Comparison of ENCODE assay signal across 22 mouse cellular contexts in genomic region chr16:46416177-46416576, GRCm38 (mm10).
A peak's percentile ranks its signal among the peaks of the same experiment; 100 is the strongest.
DNase-seq lines count a peak whose midpoint lies in the region; ATAC-seq and TF ChIP-seq lines count a peak whose summit lies in the region.
"Had no signal": no experiment of that assay in that cellular context is flagged by ENCODE, and none has a peak within 500 bp of the region (broad histone marks: within the 10 kb centered on the region; RNA-seq: fewer than 3 reads in every experiment).

No protein-coding gene starts in this region.

- H3K4me1 ChIP-seq in kidney, adult 2 months (ENCODE audit: control insufficient read depth, insufficient read depth, low read length), result no peaks in the 10 kb centered on the region; the same call in 1 of the 2 replicates
- no peaks in the 10 kb centered on the region for H3K4me1 ChIP-seq in kidney, embryonic 14.5 days (ENCODE audit: control insufficient read depth, insufficient read depth, low read length)
- no peaks in the 10 kb centered on the region for H3K4me1 ChIP-seq in kidney, postnatal 0 days (replicated peaks; ENCODE audit: insufficient read depth, low read length)
- H3K4me1 ChIP-seq: forebrain, embryonic 12.5 days; heart, embryonic 15.5 days; hindbrain, embryonic 13.5 days had no signal

- no peaks in the 10 kb centered on the region for H3K36me3 ChIP-seq in kidney, adult 2 months (ENCODE audit: control insufficient read depth, insufficient read depth, low read length)
- no peaks in the 10 kb centered on the region; the same call in 1 of the 2 replicates for H3K36me3 ChIP-seq in kidney, embryonic 14.5 days (ENCODE audit: control insufficient read depth, insufficient read depth, low read length)
- no peaks in the 10 kb centered on the region; the same call in 1 of the 2 replicates for H3K36me3 ChIP-seq in kidney, postnatal 0 days (ENCODE audit: insufficient read depth, low read length)

- no peaks in the 10 kb centered on the region for H3K27me3 ChIP-seq in kidney, adult 2 months (replicated peaks; ENCODE audit: control insufficient read depth, insufficient read depth, low read length)
- no peaks in the 10 kb centered on the region for H3K27me3 ChIP-seq in kidney, embryonic 14.5 days (ENCODE audit: control insufficient read depth, insufficient read depth, low read length)
- H3K27me3 ChIP-seq in kidney, postnatal 0 days (ENCODE audit: insufficient read depth, low read length), result no peaks in the 10 kb centered on the region
- H3K27me3 ChIP-seq: CH12.LX; embryonic facial prominence, embryonic 13.5 days; forebrain, embryonic 12.5 days; heart, embryonic 15.5 days; hindbrain, embryonic 13.5 days; Patski had no signal

- WGBS in kidney, adult 2 months, result 63% methylated on average over 3 of the region's 3 CpGs
- 90% methylated on average over 3 of the region's 3 CpGs for WGBS in kidney, embryonic 14.5 days
- 79% methylated on average over 3 of the region's 3 CpGs for WGBS in kidney, postnatal 0 days

- H3K4me2 ChIP-seq in kidney, embryonic 14.5 days (replicated peaks; ENCODE audit: low read depth, low read length), result no peak overlapping the region
- no peak overlapping the region for H3K4me2 ChIP-seq in kidney, postnatal 0 days (ENCODE audit: low read length)
- H3K4me2 ChIP-seq: embryonic facial prominence, embryonic 13.5 days; forebrain, embryonic 12.5 days; heart, embryonic 11.5 days; heart, embryonic 15.5 days; hindbrain, embryonic 13.5 days had no signal

- H3K9ac ChIP-seq in kidney, embryonic 14.5 days (ENCODE audit: low read depth, low read length), result no peak overlapping the region
- no peak overlapping the region for H3K9ac ChIP-seq in kidney, postnatal 0 days (ENCODE audit: low read depth, low read length)
- H3K9ac ChIP-seq: embryonic facial prominence, embryonic 13.5 days; forebrain, embryonic 12.5 days; heart, embryonic 15.5 days; hindbrain, embryonic 13.5 days had no signal

- TF ChIP-seq POLR2A in kidney, adult 2 months (IDR thresholded peaks at IDR 0.05; ENCODE audit: low read depth, low read length), result no peak

- H3K4me3 ChIP-seq in kidney, adult 2 months (ENCODE audit: insufficient read depth, low read depth, low read length), result no peak overlapping the region
- H3K4me3 ChIP-seq in kidney, embryonic 14.5 days (ENCODE audit: low read length), result no peak overlapping the region
- no peak overlapping the region for H3K4me3 ChIP-seq in kidney, postnatal 0 days (replicated peaks; ENCODE audit: low read depth, low read length)
- H3K4me3 ChIP-seq: embryonic facial prominence, embryonic 13.5 days; forebrain, embryonic 12.5 days; heart, adult 2 months; heart, embryonic 15.5 days; hindbrain, embryonic 13.5 days had no signal

- no peak for TF ChIP-seq CTCF in kidney, adult 2 months (conservative IDR thresholded peaks at IDR 0.05; ENCODE audit: insufficient read depth, insufficient read length, low read depth, low read length)
- no peak for TF ChIP-seq CTCF in kidney, postnatal 0 days (IDR thresholded peaks at IDR 0.05; ENCODE audit: low read depth)

- peak; percentile 84 for DNase-seq in kidney, adult 2 months
- peak; percentile 70 to 79 for DNase-seq in kidney, adult 8-10 months
- DNase-seq in kidney, postnatal 0 days (ENCODE audit: low spot score), result no peak
- DNase-seq in kidney, postnatal 36 days, result peak; percentile 74 to 78
- DNase-seq in cerebellum, postnatal 10 days, result no peak
- no peak for DNase-seq in spleen, postnatal 4 days (ENCODE audit: low spot score in 2 of 2)
- DNase-seq: adrenal gland, postnatal 14 days; cerebellum, adult 8-10 months; cerebellum, postnatal 25 days; gastrocnemius, postnatal 10 days; heart, adult 2 months; heart, postnatal 14 days had no signal

- no peak for ATAC-seq in kidney, embryonic 14.5 days (ENCODE audit: low FRiP score, low TSS enrichment)
- ATAC-seq in kidney, postnatal 0 days (replicated peaks; ENCODE audit: low FRiP score, low read depth), result peak; percentile 65; the same call in 1 of the 2 replicates
- ATAC-seq: activated CD4-positive, CD25-positive, alpha-beta regulatory T cell, adult 4 months; forebrain, embryonic 16.5 days; Patski had no signal

- H3K9me3 ChIP-seq in kidney, embryonic 14.5 days (ENCODE audit: control insufficient read depth, low read length), result no peaks in the 10 kb centered on the region
- no peaks in the 10 kb centered on the region for H3K9me3 ChIP-seq in kidney, postnatal 0 days (replicated peaks; ENCODE audit: low read length)
- H3K9me3 ChIP-seq: embryonic facial prominence, embryonic 13.5 days; forebrain, embryonic 12.5 days; heart, embryonic 15.5 days; hindbrain, embryonic 13.5 days had no signal

- peak overlapping the region; percentile 76 for H3K27ac ChIP-seq in kidney, adult 2 months (ENCODE audit: insufficient read depth, low read depth, low read length)
- no peak overlapping the region for H3K27ac ChIP-seq in kidney, embryonic 14.5 days (ENCODE audit: low read depth, low read length)
- no peak overlapping the region for H3K27ac ChIP-seq in kidney, postnatal 0 days
- H3K27ac ChIP-seq: embryonic facial prominence, embryonic 13.5 days; forebrain, embryonic 12.5 days; heart, adult 2 months; heart, embryonic 15.5 days; hindbrain, embryonic 13.5 days had no signal

Comparison
In these comparisons a context has a peak if more than half of its experiments do, and no peak if none do; other contexts are left out.
1. DNase-seq: peak in kidney, adult 2 months (single experiment), kidney, adult 8-10 months (2 of 2) and kidney, postnatal 36 days (2 of 2); none in kidney, postnatal 0 days (single experiment), cerebellum, postnatal 10 days (0 of 2) and spleen, postnatal 4 days (0 of 2).